Mouse (Mus musculus) 416B (cell line): ENCODE measurements at regions not wholly inside any gene's neighbourhood (a gene's known extent, or its start where the extent isn't known, plus 50 kb on each side); places are given as distances from the start of the nearest gene placed in this dataset.

ENCODE experiments used
- DNase-seq: peaks from one replicate; pipeline ENCODE4 v3.0.0; 2011; ENCODE audit warnings: low read depth

DNA sequence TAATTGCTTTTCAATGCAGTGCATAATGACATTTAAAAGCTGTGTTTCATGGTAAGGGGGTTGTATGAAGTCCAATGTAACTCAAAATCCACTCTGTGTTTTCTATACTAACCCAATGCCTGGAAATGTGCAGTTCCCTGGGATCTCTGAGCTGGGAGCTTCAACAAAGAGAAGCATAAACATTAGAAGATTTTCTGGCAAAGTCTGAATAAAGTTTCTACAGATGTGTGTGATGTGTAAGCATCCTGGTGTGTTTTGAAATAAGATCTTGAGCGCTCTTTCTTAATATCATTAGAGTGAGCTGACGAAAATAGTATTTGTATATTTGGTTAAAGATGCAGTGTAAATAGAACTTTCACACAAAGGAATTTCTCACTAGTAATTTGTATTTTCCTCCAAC is 212.2 kb upstream of the Ferd3l start:
- DNase-seq, result no peak

DNA sequence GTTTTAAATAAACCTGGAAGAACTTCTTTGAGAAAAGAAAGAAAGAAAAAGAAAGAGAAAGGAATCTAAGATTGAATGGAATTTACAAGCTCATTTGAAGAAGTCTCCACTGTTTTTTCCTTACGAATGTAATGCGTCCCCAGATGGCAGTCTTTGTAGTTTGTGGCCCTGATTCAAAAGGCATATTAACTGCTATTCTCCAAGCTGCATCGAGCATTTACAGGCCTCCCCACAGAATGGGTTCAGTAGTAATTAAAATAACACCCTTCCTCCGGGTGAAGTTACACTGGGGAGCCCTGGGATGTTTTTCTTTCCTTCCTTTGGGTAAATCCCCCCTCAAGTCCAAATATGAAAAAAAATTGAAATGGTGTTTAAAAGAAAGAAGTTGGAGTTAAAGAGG is 211.2 kb upstream of the Ferd3l start:
- no peak for DNase-seq

GRCm38 (mm10) chr12:33717601-33718260 is 210.5 kb upstream of the Ferd3l start:
- DNase-seq, result no peak

DNA sequence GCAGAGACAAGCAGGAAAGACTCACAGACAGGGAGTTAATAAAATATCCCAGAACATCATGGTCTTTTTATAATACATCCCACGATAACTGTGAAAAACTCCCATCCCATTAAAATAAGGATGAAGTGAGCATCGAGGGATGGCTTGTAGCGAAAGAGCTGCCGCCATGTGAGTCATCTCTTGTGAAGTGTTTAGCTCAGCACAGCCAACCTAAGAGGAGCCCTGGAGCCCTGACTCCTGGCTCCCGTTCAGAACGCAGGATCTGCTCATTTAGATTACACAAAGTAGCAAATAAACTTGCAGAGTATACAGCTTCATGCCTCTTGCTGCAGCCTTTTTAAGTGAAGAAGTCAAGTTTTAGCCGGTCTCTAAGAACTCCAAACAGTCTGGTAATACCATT is 209.2 kb upstream of the Ferd3l start:
- no peak for DNase-seq

GRCm38 (mm10) chr12:33731937-33732336 is 196.3 kb upstream of the Ferd3l start:
- DNase-seq, result no peak

DNA sequence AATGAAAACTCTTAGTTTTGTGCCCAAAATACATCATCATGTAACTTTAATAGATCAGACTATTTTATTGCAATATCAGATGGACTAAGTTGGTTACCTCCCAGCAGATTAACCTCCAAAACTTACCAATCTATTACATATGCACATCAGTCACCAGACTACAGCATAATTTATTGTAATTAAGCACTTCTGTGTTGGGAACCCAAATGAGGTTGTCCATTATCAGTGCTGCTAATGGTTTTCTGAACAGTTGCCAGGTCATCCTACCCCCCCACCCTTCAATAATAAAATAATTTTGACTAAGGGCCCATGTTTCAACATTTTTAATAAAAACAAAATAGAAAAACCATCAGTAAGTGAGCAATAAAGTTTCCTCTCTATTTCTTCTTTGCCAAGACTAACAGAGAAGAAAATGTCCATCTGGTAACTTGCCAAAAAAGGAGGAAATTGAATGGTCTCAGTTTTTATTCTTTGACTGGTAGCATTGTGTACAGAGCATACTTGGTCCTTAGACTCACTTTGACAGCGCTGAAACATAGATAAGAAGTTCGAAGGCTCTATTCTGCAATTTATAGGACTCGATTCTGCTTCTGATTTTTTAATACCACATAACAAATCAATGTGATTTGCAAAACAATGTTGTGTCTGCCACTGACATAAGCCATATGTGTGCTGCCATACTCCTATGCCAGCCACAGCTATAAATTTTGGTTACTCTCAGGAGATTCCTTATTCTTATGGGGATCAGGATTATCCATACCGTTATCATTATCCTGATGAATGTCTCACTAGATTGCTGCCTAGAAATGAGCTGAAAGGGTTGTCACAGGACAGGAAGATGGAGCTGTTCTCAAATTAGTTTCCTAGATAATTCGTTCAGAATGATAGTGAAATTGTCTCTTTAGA is 152.4 kb upstream of the Ferd3l start:
- DNase-seq, result no peak

DNA sequence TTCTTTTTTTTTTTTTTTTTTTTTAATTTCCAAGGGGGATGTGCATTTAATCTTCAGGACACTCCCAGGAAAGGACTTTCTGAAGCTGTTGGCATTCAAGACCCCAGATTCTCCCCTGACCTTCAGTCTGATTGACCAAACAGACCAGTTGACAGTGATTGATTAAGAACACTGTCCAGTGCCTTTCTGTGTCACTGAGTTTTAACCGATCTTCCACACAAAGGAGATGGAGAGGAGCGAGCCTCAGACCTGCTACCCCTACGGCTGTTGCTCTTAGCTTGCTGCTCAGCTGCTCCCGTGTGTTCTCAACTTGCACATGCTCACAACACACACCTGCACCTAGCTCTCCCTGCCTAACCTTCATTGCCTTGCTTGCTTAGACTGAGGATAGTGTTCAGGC is 149.7 kb upstream of the Ferd3l start:
- no peak for DNase-seq

DNA sequence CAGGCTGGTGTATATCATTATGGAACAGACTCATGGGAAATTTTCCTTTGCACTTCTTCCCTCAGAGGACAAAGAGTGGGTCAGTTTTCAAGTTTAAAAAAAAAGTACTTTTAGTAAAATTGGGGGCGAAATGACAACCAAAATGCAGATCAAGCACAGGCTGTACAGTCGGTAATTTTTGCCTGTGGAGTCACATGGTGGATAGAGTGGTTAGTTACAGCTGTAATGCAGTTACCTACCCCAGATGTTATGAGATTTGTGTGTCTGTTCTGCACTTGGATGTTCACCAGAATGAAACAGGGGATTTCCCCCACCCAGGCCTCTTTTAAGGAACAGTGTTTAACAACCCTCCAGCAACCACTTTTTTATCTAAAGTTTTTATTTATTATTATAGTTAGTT is 148.3 kb upstream of the Ferd3l start:
- no peak for DNase-seq

- DNase-seq, result no peak
Measured at GRCm38 (mm10) chr12:33804206-33804791, 123.9 kb upstream of the Ferd3l start.

DNA sequence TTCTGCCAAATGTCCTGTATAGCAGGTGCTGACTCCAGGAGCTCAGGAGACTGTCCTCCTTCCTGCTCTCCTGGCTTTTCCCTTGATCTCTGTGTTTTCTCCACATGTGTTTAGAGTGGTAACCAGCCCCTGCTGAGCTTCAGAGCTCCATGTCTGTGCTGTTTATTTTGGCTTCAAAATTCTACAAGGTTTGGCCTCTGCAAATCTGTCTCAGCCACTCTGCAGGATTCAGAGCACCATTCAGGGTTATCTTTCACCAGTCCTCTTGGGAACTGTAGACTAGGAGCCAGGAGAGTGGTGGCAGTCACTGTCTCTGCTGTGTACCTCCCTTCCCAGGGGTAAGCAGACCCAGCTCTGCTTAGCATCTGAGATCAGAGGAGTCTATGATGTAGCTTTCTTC is 102.7 kb upstream of the Ferd3l start:
- DNase-seq, result no peak

DNA sequence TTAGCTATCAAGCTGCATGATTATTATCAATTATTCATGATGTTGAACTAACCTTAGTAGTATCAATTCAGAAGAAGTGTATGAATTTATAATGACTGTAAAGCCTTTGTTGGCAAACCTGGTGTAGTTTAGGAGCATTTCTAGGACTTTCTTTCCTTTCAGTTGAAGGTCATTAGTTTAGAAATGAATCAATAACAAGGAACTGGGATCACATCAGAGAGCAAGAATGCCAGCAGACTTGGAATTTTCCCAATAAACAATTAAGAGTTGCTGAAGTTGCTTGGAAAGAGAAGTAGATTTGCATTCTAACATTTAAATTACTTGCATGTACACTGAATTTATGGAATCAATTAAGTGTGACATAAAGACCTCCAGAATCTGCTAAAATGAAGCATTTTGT is 79.1 kb upstream of the Ferd3l start:
- no peak for DNase-seq

- DNase-seq, result no peak
Measured at GRCm38 (mm10) chr12:33851736-33852135, 76.5 kb upstream of the Ferd3l start.
